Mouse (Mus musculus) thymus, postnatal 25 days (tissue): ENCODE measurements around the gene Syt17.

Experiments used
- DNase-seq: peaks from one replicate; pipeline ENCODE4 v3.0.0; 2022

Gene Syt17

GRCm38 (mm10) chr7:118448134-118448967 lies at the start of gene Syt17:
Gene Syt17 (minus strand): TSS chr7:118448222.
- peak; percentile 8 for DNase-seq

DNA sequence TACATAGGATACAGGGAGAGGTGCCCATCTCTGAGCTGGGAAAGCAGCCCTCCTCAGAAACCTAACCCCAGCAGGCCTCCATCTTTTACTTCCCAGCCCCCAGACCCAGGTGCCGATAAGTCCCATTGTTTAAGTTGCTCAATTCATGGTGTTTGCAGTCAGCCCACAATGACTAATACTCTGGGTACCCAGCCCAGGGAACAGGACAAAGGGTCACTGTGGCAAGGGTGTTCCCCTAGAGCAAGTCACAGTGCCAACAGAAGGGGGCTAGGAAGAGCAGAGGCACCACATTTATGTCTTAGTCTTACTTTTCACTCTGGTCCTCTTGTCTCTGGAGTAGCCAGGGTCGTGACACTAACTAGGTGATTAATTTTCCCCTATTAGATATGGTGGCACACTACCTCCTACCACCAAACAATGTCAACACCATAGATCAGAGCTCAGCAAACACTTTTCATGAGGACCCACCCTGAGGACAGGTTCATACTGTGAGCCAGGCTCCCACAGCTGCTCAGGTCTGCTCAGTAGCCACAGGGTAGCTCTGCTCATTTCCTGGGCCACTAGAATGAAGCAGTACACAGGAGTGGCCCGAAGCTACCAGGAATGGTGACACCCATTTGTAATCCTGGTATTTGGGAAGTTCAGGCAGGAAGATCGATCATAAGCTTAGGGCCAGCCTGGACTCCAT lies 47.0 kb upstream of the Syt17 start:
- no peak for DNase-seq

GRCm38 (mm10) chr7:118493892-118494291 lies 45.9 kb upstream of the Syt17 start:
- DNase-seq = no peak

- peak; percentile 56 for DNase-seq
Measured at GRCm38 (mm10) chr7:118491431-118492147, 43.6 kb upstream of the Syt17 start, which contains the start of gene Itpripl2. Gene Itpripl2 (minus strand): TSS chr7:118491975.

DNA sequence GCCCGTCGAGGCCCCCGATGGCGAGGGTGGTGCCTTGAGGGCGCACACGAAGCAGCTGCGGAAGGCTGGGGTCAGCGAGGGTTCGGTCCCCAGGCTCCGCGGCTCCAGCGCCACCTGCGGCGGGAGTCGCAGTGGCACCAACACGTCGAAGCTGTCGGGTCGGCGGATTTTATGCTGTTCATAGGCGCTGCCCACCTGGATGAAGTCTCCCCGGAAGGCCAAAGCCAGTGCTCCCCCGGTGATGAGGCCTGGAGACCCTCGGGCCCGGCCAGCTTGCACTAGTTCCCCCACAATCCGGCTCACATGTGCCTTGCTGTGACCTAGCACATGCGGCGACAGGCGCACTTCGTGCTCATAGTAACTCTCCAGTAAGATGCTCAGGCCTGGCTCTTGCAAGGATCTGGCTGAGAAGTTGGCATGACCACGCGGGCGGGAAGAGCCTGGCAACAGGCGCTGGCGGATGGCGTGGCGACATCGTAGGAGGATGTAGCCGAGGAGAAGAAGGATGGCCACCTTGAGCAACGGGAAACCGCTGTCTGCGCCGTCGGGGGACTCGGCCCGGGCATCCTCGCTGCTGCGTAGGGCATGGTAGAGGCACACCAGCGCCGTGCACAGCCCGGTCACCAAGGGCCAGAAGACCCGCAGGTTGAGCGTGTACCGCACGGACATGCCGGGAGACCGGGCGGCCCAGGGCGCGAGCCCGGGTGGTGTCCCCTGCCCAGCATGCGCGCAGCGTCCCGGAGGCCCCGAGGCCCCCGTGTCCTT lies 42.8 kb upstream of the Syt17 start:
- no peak for DNase-seq

GRCm38 (mm10) chr7:118489706-118490665 lies 42.0 kb upstream of the Syt17 start:
- no peak for DNase-seq

- no peak for DNase-seq
Measured at GRCm38 (mm10) chr7:118488060-118488664, 40.1 kb upstream of the Syt17 start.

- DNase-seq = no peak
Measured at GRCm38 (mm10) chr7:118486917-118487316, 38.9 kb upstream of the Syt17 start.

GRCm38 (mm10) chr7:118483996-118484395 lies 36.0 kb upstream of the Syt17 start:
- no peak for DNase-seq

DNA sequence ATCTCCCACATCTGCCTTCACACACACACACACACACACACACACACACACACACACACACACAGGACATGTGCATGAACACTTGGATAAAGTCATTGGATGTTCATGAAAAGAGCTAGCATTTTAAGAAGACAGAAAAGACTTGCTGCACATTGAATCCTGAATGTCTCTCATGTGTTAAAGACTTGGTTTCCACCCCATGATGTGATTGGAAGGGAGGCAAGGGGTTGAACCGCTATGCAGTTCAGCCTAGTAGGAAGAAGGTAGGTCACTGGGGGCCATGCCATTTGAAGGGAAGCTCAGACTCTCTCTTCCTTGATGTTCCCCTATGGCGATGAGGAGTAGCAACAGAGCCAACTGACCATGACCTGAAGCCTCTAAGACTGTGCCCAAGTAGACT lies 34.0 kb upstream of the Syt17 start:
- DNase-seq = no peak

- no peak for DNase-seq
Measured at GRCm38 (mm10) chr7:118481047-118481810, 33.2 kb upstream of the Syt17 start.

- DNase-seq = no peak
Measured at GRCm38 (mm10) chr7:118480160-118480709, 32.2 kb upstream of the Syt17 start.

DNA sequence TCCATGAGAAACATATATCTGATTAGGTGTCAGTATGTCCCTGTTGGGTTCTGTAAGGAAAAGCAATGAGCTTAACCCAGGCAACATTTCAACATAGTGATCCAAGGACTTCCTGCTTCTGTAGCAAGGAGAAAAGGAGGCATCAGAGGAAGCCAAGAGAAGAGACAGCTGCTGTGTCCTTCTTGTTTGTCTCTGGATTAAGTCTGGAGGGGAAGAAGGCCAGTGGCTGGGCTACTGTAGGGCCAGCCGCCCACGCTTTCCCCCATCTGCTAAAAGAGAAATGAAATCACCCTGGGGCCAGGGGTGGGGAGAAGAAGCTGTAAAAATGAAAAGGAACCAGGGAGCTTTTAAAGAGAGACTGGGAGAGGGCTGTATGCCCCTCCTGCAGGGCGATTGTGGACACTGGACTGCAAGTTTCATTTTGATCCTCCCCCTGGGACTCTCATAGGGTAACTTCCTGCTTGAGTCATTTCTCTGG lies 30.9 kb upstream of the Syt17 start:
- no peak for DNase-seq

DNA sequence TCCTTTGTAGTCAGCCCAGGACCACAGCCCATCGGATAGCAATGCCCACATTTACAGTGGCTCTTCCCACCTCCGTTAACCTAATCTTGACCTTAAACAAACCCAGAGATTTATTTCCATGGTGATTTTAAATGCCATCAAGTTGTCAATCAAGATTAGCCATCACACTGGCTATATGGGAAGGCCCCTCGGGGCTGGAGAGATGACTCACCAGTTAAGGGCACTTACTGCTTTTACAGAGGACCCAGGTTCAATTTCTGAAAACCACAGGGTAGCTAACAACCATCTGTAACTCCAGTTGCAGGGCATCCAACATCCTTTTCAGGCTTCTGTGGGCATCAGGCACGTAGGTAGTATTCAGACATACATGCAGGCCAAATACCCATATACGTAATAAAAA lies 28.4 kb upstream of the Syt17 start:
- no peak for DNase-seq

- no peak for DNase-seq
Measured at GRCm38 (mm10) chr7:118475008-118475705, 27.1 kb upstream of the Syt17 start.

DNA sequence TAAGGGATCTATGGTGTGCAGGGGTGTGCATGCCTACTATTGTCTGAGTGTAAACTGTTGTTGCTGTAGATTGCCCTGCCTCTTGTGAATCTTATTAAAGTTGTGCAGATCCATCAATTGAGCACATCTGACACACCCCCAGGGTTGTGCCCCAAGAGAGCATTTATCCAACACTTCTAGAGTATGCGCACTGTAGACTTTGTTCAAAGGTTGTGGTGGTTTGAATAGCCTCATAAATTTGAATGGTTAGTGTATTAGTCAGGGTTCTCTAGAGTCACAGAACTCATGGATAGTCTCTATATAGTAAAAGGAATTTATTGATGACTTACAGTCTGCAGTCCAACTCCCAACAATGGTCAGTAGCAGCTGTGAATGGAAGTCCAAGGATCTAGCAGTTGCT lies 24.9 kb upstream of the Syt17 start:
- no peak for DNase-seq

DNA sequence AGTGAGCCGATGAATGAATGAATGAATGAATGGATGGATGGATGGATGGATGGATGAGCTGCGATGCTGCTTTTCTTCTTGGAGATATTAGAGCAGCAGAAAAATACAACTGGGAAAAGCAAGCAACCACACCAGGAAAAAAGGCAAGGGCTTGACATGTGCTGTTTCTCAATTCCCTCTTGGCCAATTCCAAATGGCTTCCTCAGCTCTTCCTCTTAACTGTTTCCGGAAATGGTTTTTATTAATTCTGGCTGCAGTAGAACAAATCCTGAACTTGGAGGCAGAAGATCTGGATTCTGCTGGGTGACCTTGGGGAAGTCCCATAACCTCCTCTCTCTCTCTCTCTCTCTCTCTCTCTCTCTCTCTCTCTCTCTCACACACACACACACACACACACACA lies 20.0 kb upstream of the Syt17 start:
- DNase-seq = no peak

DNA sequence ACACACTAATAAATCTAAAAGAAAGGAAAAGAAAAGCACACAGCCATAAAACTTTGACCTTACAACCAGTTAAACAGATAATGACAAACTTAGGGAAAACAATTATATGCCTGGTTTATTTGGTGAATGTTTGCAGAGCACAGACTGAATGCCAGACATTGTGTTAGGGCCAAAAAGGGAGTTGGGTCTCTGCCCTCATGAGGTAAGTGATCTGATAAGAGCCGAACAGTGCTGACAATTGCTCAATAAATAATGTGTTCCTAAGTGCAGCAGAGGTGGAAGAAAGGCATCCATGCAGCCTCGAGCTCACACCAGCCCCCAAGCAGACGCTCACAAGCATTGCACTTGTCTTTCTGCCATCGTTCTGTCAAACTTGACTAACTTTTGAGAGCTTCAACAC lies 16.4 kb upstream of the Syt17 start:
- no peak for DNase-seq
